Mouse (Mus musculus): ENCODE measurements around the gene Pak1.

DNA sequence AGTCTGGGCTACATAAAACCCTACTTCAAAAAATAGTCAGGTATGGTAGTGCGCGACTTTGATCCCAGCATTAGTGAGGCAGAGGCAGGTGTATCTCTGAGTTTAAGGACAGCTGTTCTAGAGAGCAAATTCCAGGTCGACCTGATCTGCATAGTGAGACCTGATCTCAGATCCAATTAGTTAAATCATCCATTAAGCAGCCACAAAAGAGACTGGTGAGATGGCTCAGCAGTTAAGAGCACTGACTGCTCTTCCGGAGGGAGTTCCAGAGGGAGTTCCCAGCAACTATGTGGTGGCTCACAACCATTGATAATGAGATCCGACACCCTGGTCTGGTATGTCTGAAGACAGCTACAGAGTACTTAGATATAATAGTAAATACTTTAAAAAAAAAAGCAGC lies 4.8 kb upstream of the Pak1 start:
- no peak for TF ChIP-seq POLR2A (IDR thresholded peaks at IDR 0.05; ENCODE audit: borderline replicate concordance, insufficient read depth, low read length)
- TF ChIP-seq CTCF (IDR thresholded peaks at IDR 0.05; ENCODE audit: borderline replicate concordance, insufficient read depth, low read depth, low read length): no peak

Data from cerebellum, adult 2 months (tissue).